Mouse (Mus musculus) forebrain, embryonic 11.5 days (tissue): ENCODE results near the gene Usp33. TPM values are rescaled to one million over a fixed set of nuclear protein-coding genes. Genes with fewer than 3 reads are reported as not detected.
"Not testable (repeated sequence)": the region's sequence is repeated elsewhere in the genome, so short reads cannot be mapped to it uniquely, and the experiment has no call there.

Experiments
- ATAC-seq: fragments of 200-750 bp; cut with Nextera tagmentation; replicated peaks from 2 replicates; pipeline ENCODE4 v1.8.0; 2017; ENCODE audit warnings: moderate TSS enrichment; ENCODE audit not compliant: low FRiP score
- DNase-seq: peaks from one replicate; pipeline ENCODE4 v3.0.0-alpha.2; 2017; ENCODE audit warnings: low spot score
- H3K27ac ChIP-seq: fragments of 300-500 bp; sonication (generic); 2 replicates; pipeline ENCODE4 v1.5.1; 2014; ENCODE audit warnings: low read depth, low read length
- H3K27me3 ChIP-seq: fragments of 300-500 bp; sonication (generic); 2 replicates; pipeline ENCODE4 v1.6.1; 2014; ENCODE audit warnings: mild to moderate bottlenecking, low read length, mixed read lengths; ENCODE audit not compliant: control insufficient read depth, insufficient read depth
- H3K36me3 ChIP-seq: fragments of 300-500 bp; sonication (generic); 2 replicates; pipeline ENCODE4 v1.6.1; 2014; ENCODE audit warnings: mild to moderate bottlenecking, low read length, moderate library complexity, mixed read lengths; ENCODE audit not compliant: control insufficient read depth, insufficient read depth
- H3K4me1 ChIP-seq: fragments of 300-500 bp; sonication (generic); replicated peaks from 2 replicates; pipeline ENCODE4 v1.6.1; 2014; ENCODE audit warnings: low read length, mixed read lengths; ENCODE audit not compliant: control insufficient read depth, insufficient read depth
- H3K4me2 ChIP-seq: fragments of 300-500 bp; sonication (generic); 2 replicates; pipeline ENCODE4 v1.6.1; 2014; ENCODE audit warnings: low read depth, mild to moderate bottlenecking, low read length, moderate library complexity, mixed read lengths; ENCODE audit not compliant: severe bottlenecking
- H3K4me3 ChIP-seq: fragments of 300-500 bp; sonication (generic); 2 replicates; pipeline ENCODE4 v1.5.1; 2014; ENCODE audit warnings: low read depth, low read length
- H3K9ac ChIP-seq: fragments of 300-500 bp; sonication (generic); 2 replicates; pipeline ENCODE4 v1.6.1; 2014; ENCODE audit warnings: low read length
- H3K9me3 ChIP-seq: fragments of 300-500 bp; sonication (generic); 2 replicates; pipeline ENCODE4 v1.6.1; 2016; ENCODE audit warnings: low read length, mixed read lengths; ENCODE audit not compliant: control insufficient read depth
- WGBS: fragments of 180-500 bp; shearing (Covaris S2); extraction: QIAGEN DNeasy Blood & Tissue Kit; methylation state at CpG from one replicate; pipeline ENCODE4 v1.1.7; 2014; 5-methylcytosine and 5-hydroxymethylcytosine counted together
- polyA plus RNA-seq: library from polyadenylated mRNA; unstranded; fragments of >200 nt; fragmentation: Nextera tagmentation; extraction: Ambion mirVana; gene quantifications from 2 replicates; pipeline ENCODE4 v1.2.1, GENCODE M21; 2014

Usp33 gene
- polyA plus RNA-seq, 1 experiment from 2014 or later = 60.8 TPM

DNA sequence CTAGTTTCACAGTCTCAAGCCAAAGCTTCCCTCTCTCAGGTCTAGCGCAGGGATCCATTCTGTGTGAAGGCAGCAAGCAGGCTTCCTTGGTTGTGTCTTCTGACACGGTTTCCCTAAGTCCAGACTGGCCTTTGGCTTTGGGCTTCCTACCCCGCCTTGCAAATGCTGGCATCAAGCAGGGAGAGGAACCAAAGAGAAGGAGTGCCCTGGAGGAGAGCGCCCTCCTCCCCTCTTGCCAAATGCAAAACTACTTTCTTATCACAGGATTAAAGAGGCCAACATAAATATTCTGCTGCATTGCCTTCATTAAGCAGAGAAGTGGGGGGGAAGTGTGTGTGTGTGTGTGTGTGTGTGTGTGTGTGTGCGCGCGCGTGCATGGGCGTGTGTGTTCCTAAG lies 37.0 kb upstream of the Usp33 start:
- no peak for DNase-seq
- H3K4me1 ChIP-seq = no peaks in the 10 kb centered on the region
- H3K27ac ChIP-seq = no peak overlapping the region
- no peaks in the 10 kb centered on the region for H3K27me3 ChIP-seq
- H3K9me3 ChIP-seq = no peaks in the 10 kb centered on the region
- no peaks in the 10 kb centered on the region; the same call in 1 of the 2 replicates for H3K36me3 ChIP-seq
- no peak for ATAC-seq
- no peak overlapping the region for H3K9ac ChIP-seq
- no peak overlapping the region for H3K4me3 ChIP-seq
- no peak overlapping the region for H3K4me2 ChIP-seq
- WGBS = 93% methylated on average over 9 of the region's 9 CpGs

DNA sequence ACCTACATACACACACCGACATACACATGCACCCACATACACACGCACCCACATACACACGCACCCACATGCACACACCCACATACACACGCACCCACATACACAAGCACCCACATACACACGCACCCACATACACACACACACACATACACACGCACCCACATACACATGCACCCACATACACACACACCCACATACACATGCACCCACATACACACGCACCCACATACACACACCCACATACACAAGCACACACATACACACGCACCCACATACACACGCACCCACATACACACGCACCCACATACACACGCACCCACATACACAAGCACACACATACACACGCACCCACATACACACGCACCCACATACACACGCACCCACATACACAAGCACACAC lies 31.6 kb upstream of the Usp33 start:
- H3K4me2 ChIP-seq, H3K27ac ChIP-seq, H3K36me3 ChIP-seq, H3K9ac ChIP-seq, H3K27me3 ChIP-seq, H3K9me3 ChIP-seq, H3K4me3 ChIP-seq, H3K4me1 ChIP-seq, DNase-seq, ATAC-seq: not testable (repeated sequence)
- WGBS = 79% methylated on average over 14 of the region's 14 CpGs

DNA sequence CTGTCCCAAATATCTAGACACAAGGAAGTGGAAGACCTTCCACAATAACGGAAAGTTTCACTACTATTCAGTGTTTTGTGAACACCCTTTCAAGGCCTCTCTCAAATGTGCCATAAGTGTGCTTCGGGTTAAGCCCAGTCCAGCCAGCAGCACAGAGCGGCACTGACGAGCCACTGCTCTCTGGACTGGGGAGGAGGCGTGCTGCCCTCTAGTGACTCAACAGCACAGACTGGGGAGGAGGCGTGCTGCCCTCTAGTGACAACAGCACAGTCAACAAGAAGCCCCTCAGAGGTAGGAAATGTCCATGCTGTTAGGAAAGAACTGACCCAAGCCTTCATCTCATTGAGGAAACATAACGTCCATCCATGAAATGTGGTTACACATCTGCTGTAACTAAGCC lies 30.7 kb upstream of the Usp33 start:
- no peaks in the 10 kb centered on the region for H3K9me3 ChIP-seq
- H3K36me3 ChIP-seq = no peaks in the 10 kb centered on the region; the same call in 1 of the 2 replicates
- H3K4me1 ChIP-seq = no peaks in the 10 kb centered on the region
- no peak overlapping the region for H3K4me3 ChIP-seq
- no peak overlapping the region for H3K27ac ChIP-seq
- WGBS = 10% methylated on average over 7 of the region's 7 CpGs
- H3K9ac ChIP-seq = no peak overlapping the region
- DNase-seq (peak; percentile 89), ATAC-seq (peak; percentile 89)
- H3K27me3 ChIP-seq = no peaks in the 10 kb centered on the region
- no peak overlapping the region for H3K4me2 ChIP-seq

DNA sequence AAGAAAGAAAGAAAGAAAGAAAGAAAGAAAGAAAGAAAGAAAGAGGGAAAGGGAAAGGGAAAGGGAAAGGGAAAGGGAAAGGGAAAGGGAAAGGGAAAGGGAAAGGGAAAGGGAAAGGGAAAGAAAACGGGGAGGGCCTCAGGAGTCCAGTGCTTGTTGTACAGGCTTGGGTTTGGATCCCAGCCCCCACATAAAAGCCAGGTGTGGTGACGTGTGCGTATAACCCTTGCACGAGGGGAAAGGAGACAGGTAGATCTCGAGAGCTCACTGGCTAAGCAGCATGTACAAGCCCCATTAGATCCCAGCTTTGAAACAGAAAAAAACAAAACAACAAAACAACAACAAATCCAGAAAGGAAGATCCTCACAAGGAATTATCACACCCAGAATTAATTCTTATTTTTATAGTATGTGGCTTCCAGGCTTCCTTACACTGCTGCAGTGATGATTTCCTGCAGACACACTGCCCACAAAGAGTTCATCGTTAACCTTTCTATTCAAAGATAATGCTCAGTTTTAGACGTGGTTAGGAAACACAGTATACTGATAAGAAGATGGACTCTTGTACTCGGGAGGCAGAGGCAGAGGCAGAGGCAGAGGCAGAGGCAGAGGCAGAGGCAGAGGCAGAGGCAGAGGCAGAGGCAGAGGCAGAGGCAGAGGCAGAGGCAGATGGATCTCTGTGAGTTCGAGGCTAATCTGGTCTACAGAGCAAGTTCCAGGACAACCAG lies 29.7 kb upstream of the Usp33 start:
- not testable (repeated sequence) for H3K4me3 ChIP-seq, H3K4me2 ChIP-seq, H3K9ac ChIP-seq, H3K27me3 ChIP-seq, H3K9me3 ChIP-seq, H3K4me1 ChIP-seq, ATAC-seq, DNase-seq, H3K36me3 ChIP-seq, H3K27ac ChIP-seq
- 89% methylated on average over 9 of the region's 9 CpGs for WGBS

DNA sequence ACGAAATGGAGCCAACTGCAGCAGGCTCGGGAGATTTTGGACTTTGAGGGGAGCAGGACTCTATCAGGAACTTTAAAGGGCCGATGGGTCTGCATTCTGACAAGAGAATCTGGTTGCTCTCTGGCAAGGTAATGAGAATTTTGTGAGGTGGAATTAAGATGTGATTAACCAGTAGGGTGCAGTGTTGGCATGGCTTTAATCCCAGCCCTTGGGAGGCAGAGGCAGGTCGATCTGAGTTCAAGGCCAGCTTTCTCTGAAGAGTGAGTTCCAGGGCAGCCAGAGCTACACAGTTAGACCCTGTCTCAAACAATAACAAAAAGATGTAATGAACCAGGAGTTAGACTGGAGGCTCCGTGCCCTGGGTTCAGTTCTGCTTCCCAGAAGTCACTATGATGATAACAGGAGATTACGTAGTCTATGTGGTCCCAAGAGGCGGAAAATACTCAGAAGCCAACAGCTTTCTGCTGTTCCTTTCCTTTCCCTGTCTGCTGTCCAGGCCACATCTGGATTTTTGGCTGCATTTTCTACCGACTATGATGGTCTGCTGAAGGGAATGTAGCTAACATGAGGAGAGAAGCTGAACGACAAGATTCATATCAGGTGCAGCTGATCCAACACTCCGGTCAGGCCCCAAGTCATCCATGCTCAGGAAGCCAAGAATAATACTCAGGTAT lies 25.2 kb upstream of the Usp33 start:
- 93% methylated on average over 10 of the region's 10 CpGs for WGBS
- H3K9me3 ChIP-seq = no peaks in the 10 kb centered on the region
- H3K4me3 ChIP-seq = no peak overlapping the region
- no peaks in the 10 kb centered on the region for H3K27me3 ChIP-seq
- no peak overlapping the region for H3K4me2 ChIP-seq
- ATAC-seq (no peak), DNase-seq (no peak)
- no peaks in the 10 kb centered on the region; the same call in 1 of the 2 replicates for H3K36me3 ChIP-seq
- no peaks in the 10 kb centered on the region for H3K4me1 ChIP-seq
- H3K27ac ChIP-seq = no peak overlapping the region
- no peak overlapping the region for H3K9ac ChIP-seq

DNA sequence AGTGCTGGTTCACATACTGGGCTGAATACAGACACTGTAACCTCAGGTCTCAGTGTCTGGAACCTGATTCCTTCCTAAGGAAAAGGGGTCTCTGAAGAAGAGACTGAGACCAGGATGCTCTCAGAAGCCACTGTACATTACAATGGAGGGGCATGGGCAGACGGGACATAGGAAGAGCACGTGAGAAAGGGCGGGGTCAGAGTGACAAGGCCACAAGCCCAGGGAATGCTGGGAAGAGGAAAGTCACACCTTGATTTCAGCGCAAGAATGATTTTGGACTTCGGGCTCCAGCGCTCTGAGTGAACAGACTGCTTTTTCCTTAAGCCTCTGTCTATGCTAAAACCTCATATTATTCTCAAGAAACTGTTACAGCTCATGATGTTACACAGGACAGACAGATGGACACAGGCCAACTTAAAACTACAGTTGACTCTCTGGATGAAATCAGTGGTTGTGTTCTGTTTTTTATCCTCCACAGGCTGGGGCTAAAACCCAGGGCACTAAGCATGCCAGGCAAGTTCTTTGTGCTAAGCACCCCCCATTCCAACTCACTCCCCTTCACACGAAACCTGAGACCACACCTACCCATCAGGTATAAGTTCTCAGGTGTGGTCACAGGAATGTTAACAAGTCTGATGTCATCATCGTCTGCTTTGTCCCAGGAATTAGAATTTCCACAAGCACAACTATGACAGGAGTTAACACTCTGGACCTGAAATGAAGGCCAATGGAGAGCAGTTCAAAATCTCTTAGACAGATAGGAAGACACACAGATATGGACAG lies 24.3 kb upstream of the Usp33 start:
- H3K27ac ChIP-seq = no peak overlapping the region
- no peak overlapping the region for H3K4me2 ChIP-seq
- H3K4me3 ChIP-seq = no peak overlapping the region
- H3K4me1 ChIP-seq = no peaks in the 10 kb centered on the region
- DNase-seq = no peak
- no peak for ATAC-seq
- no peak overlapping the region for H3K9ac ChIP-seq
- H3K36me3 ChIP-seq = no peaks in the 10 kb centered on the region; the same call in 1 of the 2 replicates
- no peaks in the 10 kb centered on the region for H3K9me3 ChIP-seq
- WGBS = 94% methylated on average over 8 of the region's 8 CpGs
- no peaks in the 10 kb centered on the region for H3K27me3 ChIP-seq

DNA sequence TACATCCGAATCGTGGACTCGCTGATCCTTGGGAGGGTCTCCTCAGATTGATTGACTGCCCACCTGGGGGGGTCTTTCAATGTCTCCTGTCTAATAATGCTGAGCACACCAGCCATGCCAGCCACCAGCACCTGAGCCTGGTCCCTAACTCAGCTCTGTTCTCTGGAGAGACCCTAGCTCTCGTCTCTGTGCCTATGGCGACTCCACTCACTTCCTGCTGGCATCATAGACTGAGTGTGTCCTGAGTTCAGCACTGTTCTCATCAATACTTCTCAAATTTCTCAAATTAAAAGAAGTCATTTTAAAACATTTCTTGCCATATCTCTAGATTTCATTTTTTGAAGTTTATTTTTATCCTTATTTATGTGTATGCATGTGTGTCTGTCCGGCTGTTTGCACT lies 14.2 kb upstream of the Usp33 start:
- no peaks in the 10 kb centered on the region for H3K4me1 ChIP-seq
- H3K4me2 ChIP-seq = no peak overlapping the region
- no peak overlapping the region for H3K9ac ChIP-seq
- H3K36me3 ChIP-seq = peaks cover 2% of the 10 kb centered on the region; the same call in 1 of the 2 replicates
- ATAC-seq (no peak), DNase-seq (no peak)
- no peak overlapping the region for H3K4me3 ChIP-seq
- H3K27me3 ChIP-seq = no peaks in the 10 kb centered on the region
- WGBS = 96% methylated on average over 6 of the region's 6 CpGs
- no peaks in the 10 kb centered on the region for H3K9me3 ChIP-seq
- H3K27ac ChIP-seq = no peak overlapping the region

DNA sequence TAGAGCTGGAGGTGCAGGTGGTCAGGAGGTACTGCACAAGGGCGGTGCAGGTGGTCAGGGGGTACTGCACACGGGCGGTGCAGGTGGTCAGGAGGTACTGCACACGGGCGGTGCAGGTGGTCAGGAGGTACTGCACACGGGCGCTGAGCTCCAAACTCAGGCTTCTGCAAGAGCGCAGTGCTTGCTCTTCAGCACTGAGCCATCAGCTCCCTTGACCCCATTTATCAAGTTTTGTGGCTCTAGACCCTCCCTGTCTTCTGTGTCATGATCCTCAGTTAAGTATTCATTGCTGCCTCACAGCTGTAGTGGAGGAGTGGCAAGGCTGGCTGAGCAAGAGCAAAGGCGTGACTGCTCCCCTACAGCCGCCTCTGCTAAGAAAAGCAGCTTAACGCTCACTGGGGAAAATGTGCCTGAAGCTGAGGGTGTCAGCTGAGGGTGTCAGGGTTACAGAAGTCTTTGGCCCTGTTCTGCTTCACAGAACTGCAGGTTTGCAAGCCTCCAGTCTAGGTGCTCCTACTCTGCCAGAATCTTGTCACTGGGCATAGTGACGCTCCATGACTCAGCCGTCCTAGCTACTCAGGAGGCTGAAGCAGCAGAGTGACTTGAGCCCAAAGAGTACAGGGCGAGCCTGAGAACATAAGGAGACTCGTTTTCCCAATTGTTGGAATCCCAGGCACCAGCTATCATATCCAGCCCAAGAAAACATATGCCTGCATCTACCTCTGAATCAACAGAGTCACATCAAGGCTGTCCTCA lies 13.6 kb upstream of the Usp33 start:
- no peak for ATAC-seq
- WGBS = 95% methylated on average over 15 of the region's 15 CpGs
- H3K36me3 ChIP-seq = peaks cover 2% of the 10 kb centered on the region; the same call in 1 of the 2 replicates

More for the DNA sequence above, 13.6 kb upstream of the Usp33 start:
- DNase-seq = no peak
- Histone ChIP-seq H3K4me3 (no peak overlapping the region), H3K4me2 (no peak overlapping the region), H3K27ac (no peak overlapping the region), H3K4me1 (no peaks in the 10 kb centered on the region), H3K27me3 (no peaks in the 10 kb centered on the region), H3K9me3 (no peaks in the 10 kb centered on the region), H3K9ac (no peak overlapping the region)
